Mouse (Mus musculus) E14TG2a.4 (cell line): ENCODE results near the gene Fam207a.

ENCODE experiments used
- CTCF ChIP-seq: conservative IDR thresholded peaks from 2 replicates; pipeline ENCODE4 v1.5.1; 2014; ENCODE audit warnings: low read length
- POU5F1 ChIP-seq: IDR thresholded peaks from 2 replicates; pipeline ENCODE4 v1.6.1; 2014; ENCODE audit warnings: low read length, borderline replicate concordance

DNA sequence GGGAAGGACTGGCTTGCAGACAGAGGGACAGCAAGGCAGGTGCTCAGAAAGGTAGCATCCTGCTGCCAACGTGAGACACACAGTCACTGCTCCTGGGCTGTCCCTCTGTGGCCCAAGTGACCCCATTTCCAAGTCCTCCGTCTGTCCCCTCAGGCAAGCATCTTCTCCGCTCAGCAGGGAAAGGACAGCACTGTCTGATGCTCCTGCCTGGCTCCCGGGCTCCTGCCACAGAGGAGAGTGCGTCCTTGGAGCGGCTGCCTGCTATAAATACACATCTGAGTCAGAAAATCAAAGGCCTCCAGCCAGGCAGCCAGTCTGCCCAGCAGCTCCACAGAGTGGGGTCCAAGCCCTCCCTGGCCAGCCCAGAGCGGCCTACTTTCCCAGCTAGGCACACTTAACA lies 59.1 kb downstream of the Fam207a start:
- no peak for TF ChIP-seq CTCF
- no peak for TF ChIP-seq POU5F1
